Mouse (Mus musculus): ENCODE data around the gene Hacd2.

DNA sequence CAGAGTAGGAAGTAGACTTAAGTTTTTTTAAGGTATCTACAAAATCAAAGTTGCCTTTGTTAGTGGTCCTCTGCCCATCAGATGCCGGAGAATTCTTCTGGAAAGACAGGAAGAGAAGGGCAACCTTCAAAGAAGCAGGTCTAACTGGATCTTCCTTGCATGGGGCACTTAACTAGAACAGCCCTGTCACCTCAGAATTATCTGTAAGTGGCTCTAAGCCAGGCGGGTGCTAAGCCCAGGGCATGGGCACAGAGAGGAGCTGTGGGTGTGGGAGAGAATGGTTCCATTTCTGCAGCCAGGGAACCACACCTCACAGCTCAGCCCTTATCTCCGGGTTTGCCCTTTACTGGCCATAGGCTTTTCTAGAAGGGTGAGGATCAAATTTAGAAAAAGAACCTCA, 30.9 kb upstream of the Hacd2 start:
- TF ChIP-seq CTCF (IDR thresholded peaks at IDR 0.05; ENCODE audit: borderline replicate concordance, control insufficient read depth, extremely low read depth, insufficient read depth, low read length, poor library complexity) (no peak), POLR2A (IDR thresholded peaks at IDR 0.05; ENCODE audit: control insufficient read depth, extremely low read depth, insufficient read depth, low read length, poor library complexity) (no peak)

Measured in thymus, adult 2 months (tissue).